Mouse (Mus musculus): Measurements from ENCODE around the gene Fam102a. TPM values are rescaled to one million over a fixed set of nuclear protein-coding genes. Genes with fewer than 3 reads are reported as not detected.

The Fam102a gene
- polyA plus RNA-seq, 1 experiment from 2014 or later: 4.8 TPM

- H3K27ac ChIP-seq: no peak overlapping the region
- peaks cover 15% of the 10 kb centered on the region for H3K4me1 ChIP-seq (replicated peaks)
- no peaks in the 10 kb centered on the region for H3K27me3 ChIP-seq
- 39% methylated on average over 8 of the region's 8 CpGs for WGBS
- no peaks in the 10 kb centered on the region for H3K9me3 ChIP-seq (replicated peaks)
- no peak overlapping the region for H3K4me2 ChIP-seq
- no peak overlapping the region for H3K4me3 ChIP-seq
- peaks cover 15% of the 10 kb centered on the region; the same call in 1 of the 2 replicates for H3K36me3 ChIP-seq
- H3K9ac ChIP-seq: no peak overlapping the region
- ATAC-seq (replicated peaks; ENCODE audit: insufficient number of reproducible peaks, insufficient read depth, low FRiP score, low read depth): peak; percentile 48; the same call in 1 of the 2 replicates
Observed at GRCm38 (mm10) chr2:32601417-32602065, 66.4 kb downstream of the Fam102a start.

DNA sequence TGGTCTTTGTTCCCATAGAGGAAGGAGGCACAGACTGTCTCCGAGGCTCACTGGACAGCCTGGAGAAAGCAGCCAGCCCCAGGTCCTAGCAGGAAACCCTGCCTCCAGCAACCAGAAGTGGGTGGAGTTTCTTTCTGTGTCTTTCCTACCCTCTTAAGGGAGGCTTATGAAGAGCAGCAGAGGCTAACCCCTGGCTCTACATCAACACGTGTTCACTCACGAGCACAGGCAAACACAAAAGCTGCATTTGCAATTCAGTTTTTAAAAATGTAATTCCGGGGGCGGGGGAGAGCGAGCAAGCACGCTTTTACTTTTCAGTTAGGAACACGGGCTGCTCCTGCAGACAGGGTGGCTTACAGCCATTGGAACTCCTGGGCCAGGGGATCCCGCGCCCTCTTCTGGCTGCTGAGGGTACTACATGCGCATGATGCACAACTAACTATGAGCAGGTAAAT, 67.5 kb downstream of the Fam102a start:
- Histone ChIP-seq H3K9me3 (replicated peaks) (no peaks in the 10 kb centered on the region), H3K4me3 (peak overlapping the region; percentile 43), H3K4me1 (replicated peaks) (peaks cover 21% of the 10 kb centered on the region), H3K36me3 (peaks cover 4% of the 10 kb centered on the region; the same call in 1 of the 2 replicates), H3K9ac (0 out of 2 replicates have a peak overlapping the region, but pooled peaks have one; percentile 15), H3K27ac (peak overlapping the region; percentile 60), H3K4me2 (peak overlapping the region; percentile 67), H3K27me3 (no peaks in the 10 kb centered on the region)
- WGBS: under 1% methylated on average over 11 of the region's 11 CpGs
- ATAC-seq (replicated peaks; ENCODE audit: insufficient number of reproducible peaks, insufficient read depth, low FRiP score, low read depth): no peak; the same call in 1 of the 2 replicates

GRCm38 (mm10) chr2:32604631-32605030, 69.5 kb downstream of the Fam102a start:
- H3K36me3 ChIP-seq: no peaks in the 10 kb centered on the region
- no peak for ATAC-seq (replicated peaks; ENCODE audit: insufficient number of reproducible peaks, insufficient read depth, low FRiP score, low read depth)
- no peak overlapping the region for H3K4me3 ChIP-seq
- no peaks in the 10 kb centered on the region for H3K9me3 ChIP-seq (replicated peaks)
- H3K9ac ChIP-seq: no peak overlapping the region
- WGBS: 35% methylated on average over 10 of the region's 10 CpGs
- no peaks in the 10 kb centered on the region for H3K27me3 ChIP-seq
- peaks cover 39% of the 10 kb centered on the region for H3K4me1 ChIP-seq (replicated peaks)
- H3K4me2 ChIP-seq: no peak overlapping the region
- H3K27ac ChIP-seq: no peak overlapping the region

GRCm38 (mm10) chr2:32606161-32607142, 71.3 kb downstream of the Fam102a start:
- H3K4me2 ChIP-seq: peak overlapping the region; percentile 95
- peak; percentile 77 for ATAC-seq (replicated peaks; ENCODE audit: insufficient number of reproducible peaks, insufficient read depth, low FRiP score, low read depth)

DNA sequence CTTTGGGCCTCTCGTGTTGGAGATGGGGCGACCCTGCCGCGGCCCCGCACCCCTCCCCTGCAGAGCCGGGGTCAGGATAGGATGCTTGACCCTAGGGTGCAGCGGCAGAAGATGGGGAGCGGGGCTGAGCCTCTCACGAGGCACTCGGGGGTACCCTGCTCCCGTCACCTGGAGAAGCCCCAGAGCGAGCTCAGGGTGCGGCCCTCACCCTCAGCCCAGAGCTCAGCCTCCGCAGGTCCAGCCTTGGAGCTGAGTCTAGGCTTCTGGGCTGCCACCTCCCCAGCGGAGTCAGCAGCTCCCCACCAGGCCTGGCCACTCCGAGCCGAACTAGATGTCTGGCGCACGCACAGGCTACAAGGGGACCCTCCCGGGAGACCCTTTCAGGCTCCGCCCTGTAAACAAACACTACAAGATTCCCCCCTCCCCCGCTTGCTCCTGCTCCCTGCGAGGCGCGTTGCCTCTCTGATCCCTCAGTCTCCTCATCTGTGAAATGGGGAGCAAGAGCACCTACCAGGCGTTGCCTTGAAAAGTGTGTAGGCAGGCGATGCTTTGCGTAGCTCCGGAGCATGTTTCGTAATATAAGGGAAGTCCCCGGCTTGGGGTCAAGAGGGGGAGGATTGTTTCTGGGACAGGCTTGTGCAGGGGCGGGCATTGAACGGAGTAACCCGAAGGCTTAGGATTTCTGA, 72.3 kb downstream of the Fam102a start:
- Histone ChIP-seq H3K4me2 (peak overlapping the region; percentile 95), H3K4me3 (peak overlapping the region; percentile 79), H3K27ac (peak overlapping the region; percentile 94), H3K36me3 (no peaks in the 10 kb centered on the region), H3K9ac (peak overlapping the region; percentile 83), H3K9me3 (replicated peaks) (no peaks in the 10 kb centered on the region), H3K4me1 (replicated peaks) (peaks cover 52% of the 10 kb centered on the region), H3K27me3 (no peaks in the 10 kb centered on the region)
- 4% methylated on average over 34 of the region's 34 CpGs for WGBS
- ATAC-seq (replicated peaks; ENCODE audit: insufficient number of reproducible peaks, insufficient read depth, low FRiP score, low read depth): no peak

More at GRCm38 (mm10) chr2:32606161-32607142, 71.3 kb downstream of the Fam102a start:
- Histone ChIP-seq H3K36me3 (no peaks in the 10 kb centered on the region), H3K9me3 (replicated peaks) (no peaks in the 10 kb centered on the region), H3K9ac (peak overlapping the region; percentile 83), H3K27me3 (no peaks in the 10 kb centered on the region), H3K4me1 (replicated peaks) (peaks cover 53% of the 10 kb centered on the region), H3K4me3 (peak overlapping the region; percentile 79), H3K27ac (peak overlapping the region; percentile 94)
- WGBS: 11% methylated on average over 53 of the region's 55 CpGs

GRCm38 (mm10) chr2:32608141-32608777, 73.1 kb downstream of the Fam102a start:
- Histone ChIP-seq H3K4me3 (peak overlapping the region; percentile 79), H3K36me3 (no peaks in the 10 kb centered on the region), H3K9ac (peak overlapping the region; percentile 83), H3K27ac (peak overlapping the region; percentile 94), H3K4me2 (peak overlapping the region; percentile 95), H3K4me1 (replicated peaks) (peaks cover 49% of the 10 kb centered on the region), H3K9me3 (replicated peaks) (no peaks in the 10 kb centered on the region), H3K27me3 (no peaks in the 10 kb centered on the region)
- WGBS: 3% methylated on average over 25 of the region's 25 CpGs
- peak; percentile 79 for ATAC-seq (replicated peaks; ENCODE audit: insufficient number of reproducible peaks, insufficient read depth, low FRiP score, low read depth)

DNA sequence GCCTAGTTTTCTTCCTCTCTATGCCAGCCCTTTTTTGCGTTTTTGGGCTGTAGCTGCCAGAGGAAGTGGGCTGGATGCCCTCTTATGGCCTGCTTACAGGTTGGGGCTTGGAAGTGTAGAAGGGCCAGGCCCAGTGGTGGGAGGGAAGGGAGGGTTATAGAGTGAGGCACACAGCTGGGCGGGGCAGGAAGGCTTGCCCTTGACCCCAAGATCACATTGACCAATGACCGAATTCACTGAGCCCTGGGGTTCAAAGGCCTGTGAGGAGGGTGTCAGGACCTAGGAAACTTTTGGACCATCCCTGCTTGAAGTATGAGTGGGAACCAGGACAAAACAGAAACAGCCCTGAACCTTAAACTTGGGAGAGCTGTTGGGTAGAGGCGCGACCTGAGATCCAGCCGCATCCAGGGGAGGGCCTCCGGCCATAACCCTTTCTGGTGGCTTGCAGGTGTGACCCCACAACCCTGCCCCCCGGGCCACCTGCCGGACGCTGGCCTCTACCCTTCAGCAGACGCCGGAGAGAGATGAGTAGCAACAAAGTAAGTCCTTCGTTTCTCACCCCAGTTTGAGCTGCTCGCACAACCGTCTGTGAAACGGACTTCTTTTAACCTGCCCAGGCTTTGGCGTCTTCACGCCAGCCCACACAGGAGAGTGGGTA, 73.8 kb downstream of the Fam102a start:
- Histone ChIP-seq H3K27me3 (no peaks in the 10 kb centered on the region), H3K9me3 (replicated peaks) (no peaks in the 10 kb centered on the region), H3K9ac (peak overlapping the region; percentile 83), H3K4me2 (peak overlapping the region; percentile 95), H3K4me3 (peak overlapping the region; percentile 79), H3K27ac (peak overlapping the region; percentile 94), H3K4me1 (replicated peaks) (peaks cover 49% of the 10 kb centered on the region), H3K36me3 (no peaks in the 10 kb centered on the region)
- peak; percentile 27; the same call in 1 of the 2 replicates for ATAC-seq (replicated peaks; ENCODE audit: insufficient number of reproducible peaks, insufficient read depth, low FRiP score, low read depth)
- WGBS: 38% methylated on average over 18 of the region's 18 CpGs

DNA sequence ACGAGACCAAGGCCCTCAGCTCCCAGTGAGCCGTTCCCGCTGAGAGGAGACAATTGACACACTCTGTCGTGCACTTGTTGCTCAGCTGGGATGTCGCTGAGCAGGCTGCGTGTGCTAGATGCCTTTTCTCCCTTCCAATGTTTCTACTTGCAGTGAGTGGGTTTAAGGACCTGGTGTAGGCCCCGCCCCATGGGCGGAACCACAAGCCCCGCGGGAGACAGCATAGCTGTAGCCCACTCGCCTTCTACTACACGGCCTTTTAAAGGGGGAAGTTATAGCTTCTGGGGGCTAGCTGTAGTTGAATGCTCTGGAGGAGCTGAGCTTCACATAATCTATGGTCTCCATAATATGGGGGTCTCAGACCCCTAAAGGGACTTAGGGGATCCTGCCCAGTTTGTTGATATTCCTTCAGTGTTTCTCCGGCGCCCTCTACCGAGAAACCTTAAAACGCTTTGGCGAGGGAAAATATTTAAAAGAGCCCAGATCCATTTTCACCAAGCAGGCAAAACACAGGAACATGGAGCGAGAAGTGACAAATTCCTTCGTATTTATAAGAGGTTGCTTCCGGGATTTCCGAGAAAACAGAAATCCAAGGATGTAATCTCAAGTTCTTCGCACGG, 75.6 kb downstream of the Fam102a start:
- peaks cover 12% of the 10 kb centered on the region; the same call in 1 of the 2 replicates for H3K36me3 ChIP-seq
- peak overlapping the region; percentile 40 for H3K9ac ChIP-seq
- peaks cover 49% of the 10 kb centered on the region for H3K4me1 ChIP-seq (replicated peaks)
- H3K4me2 ChIP-seq: peak overlapping the region; percentile 95
- no peaks in the 10 kb centered on the region for H3K9me3 ChIP-seq (replicated peaks)
- peak overlapping the region; percentile 52 for H3K4me3 ChIP-seq
- WGBS: 10% methylated on average over 23 of the region's 23 CpGs
- no peak for ATAC-seq (replicated peaks; ENCODE audit: insufficient number of reproducible peaks, insufficient read depth, low FRiP score, low read depth)
- peak overlapping the region; percentile 58 for H3K27ac ChIP-seq
- no peaks in the 10 kb centered on the region for H3K27me3 ChIP-seq

DNA sequence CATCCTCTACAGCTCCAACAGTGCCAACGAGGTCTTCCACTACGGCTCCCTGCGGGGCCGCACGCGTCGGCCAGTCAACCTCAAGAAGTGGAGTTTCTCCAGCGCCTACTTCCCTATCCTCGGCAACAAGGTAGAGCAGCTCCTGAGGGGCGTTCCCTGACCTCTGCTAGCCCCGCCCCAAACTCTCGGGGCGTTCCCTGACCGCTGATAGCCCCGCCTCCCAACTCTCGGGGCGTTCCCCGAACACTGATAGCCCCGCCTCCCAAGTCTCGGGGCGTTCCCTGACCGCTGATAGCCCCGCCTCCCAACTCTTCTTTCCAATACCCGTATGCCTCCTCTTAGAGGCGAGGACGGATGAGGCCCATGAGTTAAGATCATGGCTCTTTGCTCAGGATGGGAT, 77.1 kb downstream of the Fam102a start:
- no peak for ATAC-seq (replicated peaks; ENCODE audit: insufficient number of reproducible peaks, insufficient read depth, low FRiP score, low read depth)
- Histone ChIP-seq H3K27ac (no peak overlapping the region), H3K9me3 (replicated peaks) (no peaks in the 10 kb centered on the region), H3K4me2 (no peak overlapping the region), H3K4me1 (replicated peaks) (peaks cover 47% of the 10 kb centered on the region), H3K36me3 (peaks cover 26% of the 10 kb centered on the region), H3K27me3 (no peaks in the 10 kb centered on the region), H3K9ac (no peak overlapping the region), H3K4me3 (no peak overlapping the region)
- 78% methylated on average over 26 of the region's 26 CpGs for WGBS

DNA sequence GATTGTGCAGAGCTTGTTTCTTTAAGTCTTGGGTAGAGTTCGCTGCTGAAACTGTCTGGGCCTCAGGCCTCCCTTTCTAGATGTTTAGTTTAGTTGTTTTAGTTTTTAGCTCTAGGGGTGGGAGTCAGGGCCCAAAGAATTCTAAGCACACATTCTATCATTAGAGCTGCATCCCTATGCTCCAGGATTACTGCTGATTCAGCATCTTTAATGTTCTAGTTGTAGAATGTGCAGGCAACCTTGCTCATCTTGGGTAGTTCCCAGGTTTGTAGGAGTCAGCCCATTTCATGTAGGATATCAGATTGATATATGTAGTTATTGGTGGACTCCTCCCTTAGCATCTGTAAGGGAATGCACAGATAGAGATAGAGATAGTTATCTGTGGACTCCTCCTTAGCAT, 82.0 kb downstream of the Fam102a start:
- no peaks in the 10 kb centered on the region for H3K9me3 ChIP-seq (replicated peaks)
- no peak overlapping the region for H3K27ac ChIP-seq
- peaks cover 36% of the 10 kb centered on the region for H3K4me1 ChIP-seq (replicated peaks)
- ATAC-seq (replicated peaks; ENCODE audit: insufficient number of reproducible peaks, insufficient read depth, low FRiP score, low read depth): no peak
- H3K36me3 ChIP-seq: peaks cover 40% of the 10 kb centered on the region
- H3K9ac ChIP-seq: no peak overlapping the region
- 95% methylated on average over 1 of the region's 1 CpGs for WGBS
- no peaks in the 10 kb centered on the region for H3K27me3 ChIP-seq
- no peak overlapping the region for H3K4me3 ChIP-seq
- H3K4me2 ChIP-seq: no peak overlapping the region
